Mouse (Mus musculus) cortical plate, adult 2 months (tissue): ENCODE data around the gene Ryr1.

Experiments used
- CTCF ChIP-seq: fragments of 200-500 bp; IDR thresholded peaks from 2 replicates; pipeline ENCODE4 v1.5.1; 2011; ENCODE audit warnings: mild to moderate bottlenecking, control low read depth, low read length; ENCODE audit not compliant: insufficient read depth; ENCODE audit errors: extremely low read depth
- POLR2A ChIP-seq: fragments of 200-500 bp; IDR thresholded peaks from 2 replicates; pipeline ENCODE4 v1.6.1; 2011; ENCODE audit warnings: mild to moderate bottlenecking, low read length, control low read depth; ENCODE audit not compliant: insufficient read depth; ENCODE audit errors: extremely low read depth

DNA sequence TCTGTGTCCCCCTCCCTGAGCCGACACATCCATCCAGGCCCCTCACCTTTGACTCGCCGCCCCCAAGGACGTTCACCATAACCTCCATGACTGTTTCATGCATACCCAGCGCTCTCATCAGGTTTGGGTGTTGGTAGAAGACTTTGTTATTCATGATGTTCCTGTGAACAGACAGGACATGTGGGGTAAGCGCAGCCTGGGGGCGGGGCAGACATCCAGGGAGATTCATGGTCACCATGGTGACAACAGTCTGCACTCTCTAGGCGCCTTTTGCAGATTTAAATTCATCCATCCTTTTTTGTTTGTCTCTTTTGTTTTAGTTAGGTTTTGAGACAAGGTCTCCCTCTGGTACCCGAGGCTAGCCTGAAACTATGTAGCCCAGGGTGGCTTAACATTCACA, 48.0 kb downstream of the Ryr1 start:
- TF ChIP-seq CTCF, result no peak
- TF ChIP-seq POLR2A, result no peak
